Mouse (Mus musculus): ENCODE measurements around the gene Gm44965.
A peak's percentile ranks its signal among the peaks of the same experiment; 100 is the strongest.

The Gm44965 gene

GRCm38 (mm10) chr6:48626984-48627383 is 33.2 kb downstream of the Gm44965 start:
- DNase-seq: peak; percentile 80

DNA sequence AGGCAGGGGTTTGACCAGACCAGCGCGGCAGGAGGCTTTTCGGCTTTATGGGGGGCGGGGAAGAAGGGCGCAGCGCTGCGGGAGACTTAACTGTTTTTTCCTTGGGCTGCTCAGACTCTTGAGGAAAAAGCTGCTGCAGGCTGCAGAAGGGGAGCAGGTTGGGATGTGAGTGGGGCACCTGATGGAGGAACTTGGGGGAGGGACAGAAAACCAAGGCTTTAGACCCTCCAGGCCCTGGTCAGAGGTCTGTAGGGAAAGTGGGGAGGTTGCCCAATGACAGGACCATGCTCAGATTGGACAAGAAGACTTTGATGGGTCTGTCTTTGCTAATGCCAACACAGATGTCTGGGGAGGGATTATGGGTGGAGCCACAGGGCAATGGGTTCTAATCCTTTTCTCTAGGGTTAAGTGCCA is 33.8 kb downstream of the Gm44965 start:
- no peak for DNase-seq

DNA sequence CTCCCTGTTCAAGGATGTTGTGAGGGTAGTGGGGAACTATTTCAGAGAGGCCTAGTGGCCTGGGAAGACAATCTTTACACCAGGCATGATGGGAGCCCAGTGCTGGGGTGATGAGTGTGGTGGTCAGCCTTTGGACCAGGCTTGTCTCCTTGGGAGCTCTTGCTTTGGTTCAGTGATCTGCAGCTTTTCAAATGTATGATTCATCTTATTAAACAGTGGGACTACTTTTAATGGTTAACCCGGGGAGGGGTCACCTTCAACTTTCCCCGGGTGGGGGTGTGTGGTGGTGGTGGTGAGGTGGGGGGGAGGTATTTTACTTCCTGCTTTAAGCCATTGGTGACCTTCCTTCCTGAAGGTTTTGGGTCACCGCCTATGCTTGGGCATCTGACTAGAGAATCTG is 34.6 kb downstream of the Gm44965 start:
- no peak for DNase-seq

DNA sequence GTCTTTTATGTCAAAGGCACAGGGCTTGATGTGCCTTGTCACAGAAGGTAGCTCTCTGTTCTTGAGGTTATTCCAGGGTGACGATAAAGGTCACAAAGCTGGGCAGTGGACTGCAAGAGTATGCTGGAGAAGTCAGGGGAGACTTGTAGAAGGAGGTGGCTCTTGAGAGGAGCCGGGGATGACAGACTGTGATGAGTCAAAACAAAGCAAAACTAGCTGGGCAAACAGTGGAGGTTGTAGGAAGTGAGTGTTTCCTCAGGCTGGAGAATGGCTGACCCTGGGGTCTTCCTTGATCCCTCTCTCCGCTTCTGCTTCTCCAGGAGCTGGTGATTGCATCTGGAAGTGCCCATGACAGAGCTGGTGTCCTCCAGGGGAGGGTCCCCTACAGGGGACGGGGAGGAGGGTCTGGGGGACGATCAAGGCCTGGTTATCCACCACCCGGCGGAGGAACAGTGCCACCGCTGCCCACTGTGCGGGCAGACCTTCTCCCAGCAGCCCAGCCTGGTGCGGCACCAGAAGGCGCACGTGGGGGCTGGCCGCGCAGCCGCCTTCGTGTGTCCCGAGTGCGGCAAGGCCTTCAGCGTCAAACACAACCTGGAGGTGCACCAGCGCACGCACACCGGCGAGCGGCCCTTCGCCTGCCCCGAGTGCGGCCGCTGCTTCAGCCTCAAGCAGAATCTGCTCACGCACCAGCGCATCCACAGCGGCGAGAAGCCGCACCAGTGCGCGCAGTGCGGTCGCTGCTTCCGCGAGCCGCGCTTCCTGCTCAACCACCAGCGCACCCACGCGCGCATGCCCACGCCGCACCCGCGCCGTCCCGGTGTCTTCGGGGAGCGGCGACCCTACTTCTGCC is 35.3 kb downstream of the Gm44965 start:
- DNase-seq: peak; percentile 76

GRCm38 (mm10) chr6:48629661-48630034 is 35.9 kb downstream of the Gm44965 start:
- no peak for DNase-seq

- no peak for DNase-seq
Observed at GRCm38 (mm10) chr6:48630831-48631230, 37.1 kb downstream of the Gm44965 start.

DNA sequence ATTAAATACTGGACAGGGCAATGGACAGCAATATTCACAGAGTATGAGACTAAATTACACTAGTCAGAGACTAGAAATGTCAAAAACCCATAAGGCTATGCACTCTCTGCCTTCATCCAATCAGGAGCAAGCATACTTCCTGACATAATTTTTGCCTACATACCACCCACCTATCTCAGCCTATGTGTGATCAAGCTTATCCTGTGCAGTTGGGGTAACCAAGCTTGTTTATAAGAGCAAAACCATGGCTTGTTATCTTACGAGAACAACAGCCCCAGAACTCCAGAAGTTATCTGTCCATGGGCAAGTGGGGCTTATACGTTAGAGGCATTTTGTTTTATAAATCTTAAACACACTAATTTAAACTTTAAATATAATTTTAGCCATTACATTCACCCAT is 41.4 kb downstream of the Gm44965 start:
- no peak for DNase-seq

DNA sequence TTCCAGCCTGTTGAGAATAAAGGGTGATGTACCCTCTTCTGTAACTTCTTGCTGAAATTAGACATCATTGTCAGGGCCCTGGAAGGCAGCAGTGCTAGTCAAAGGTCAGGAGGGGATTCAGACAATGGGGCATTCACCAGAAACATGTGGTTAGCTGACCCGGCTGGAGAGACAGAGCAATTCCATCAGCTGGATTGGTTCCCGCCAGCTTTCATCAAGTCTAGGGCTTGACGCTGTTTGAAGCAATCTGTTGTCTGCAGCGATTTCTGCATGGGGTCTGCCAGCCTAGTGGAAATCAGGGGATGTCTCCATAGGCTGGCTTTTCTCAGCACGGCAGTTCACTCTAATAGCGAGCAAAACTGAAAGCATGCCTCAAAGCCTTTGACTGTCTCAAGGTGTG is 42.8 kb downstream of the Gm44965 start:
- DNase-seq: no peak

DNA sequence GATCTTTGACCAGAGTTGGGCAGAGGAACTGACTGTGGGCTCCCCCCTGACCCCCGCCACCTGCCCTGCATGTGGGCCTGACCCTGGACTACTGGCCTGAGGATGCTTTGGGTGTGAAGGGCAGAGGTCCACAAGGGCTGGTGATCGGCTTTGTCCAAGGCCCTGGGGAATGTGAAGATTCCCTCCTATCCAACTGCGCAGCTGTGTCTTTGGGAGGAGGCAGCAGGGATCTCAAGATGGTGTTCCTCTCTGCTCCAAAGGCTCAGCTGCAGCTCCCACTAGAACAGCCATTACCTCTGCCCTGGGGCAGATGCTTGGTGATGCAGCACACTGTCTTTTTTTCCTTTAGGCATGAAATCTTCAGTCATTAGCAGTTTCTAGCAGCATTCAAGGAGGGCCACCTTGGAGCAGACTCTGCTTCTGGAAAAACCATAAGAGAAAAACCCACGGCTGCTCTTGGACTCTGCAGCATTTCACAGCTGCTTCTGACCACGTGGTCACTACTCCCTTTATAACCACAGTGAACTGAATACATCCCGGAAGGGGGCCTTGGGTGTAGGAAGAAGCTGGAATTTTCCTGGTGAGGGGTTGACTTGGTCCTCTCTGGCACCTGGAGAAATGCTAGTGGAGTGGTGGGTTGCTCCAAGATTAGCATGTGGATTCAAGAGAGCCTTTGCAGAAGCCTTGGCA is 44.2 kb downstream of the Gm44965 start:
- DNase-seq: no peak

DNA sequence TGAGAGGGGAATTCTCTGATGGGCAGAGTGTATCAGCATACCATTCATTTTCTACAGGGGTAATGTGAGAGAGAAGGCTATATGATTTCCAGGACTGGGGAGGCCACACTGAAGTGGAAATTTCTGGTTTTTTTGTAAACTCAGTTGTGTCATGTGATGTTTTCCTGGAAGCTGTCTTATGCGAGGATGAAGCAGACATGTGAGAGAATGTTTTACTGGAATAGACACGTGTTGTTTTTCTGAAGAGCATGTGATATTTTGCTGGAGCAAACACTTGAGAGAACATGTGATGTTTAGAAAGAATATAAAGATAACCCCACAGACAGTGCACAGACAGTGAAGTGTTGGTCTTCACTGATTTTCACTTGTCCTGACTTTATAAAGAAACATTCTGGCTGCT is 44.8 kb downstream of the Gm44965 start:
- no peak for DNase-seq

- DNase-seq: no peak
Observed at GRCm38 (mm10) chr6:48641391-48641790, 47.6 kb downstream of the Gm44965 start.

DNA sequence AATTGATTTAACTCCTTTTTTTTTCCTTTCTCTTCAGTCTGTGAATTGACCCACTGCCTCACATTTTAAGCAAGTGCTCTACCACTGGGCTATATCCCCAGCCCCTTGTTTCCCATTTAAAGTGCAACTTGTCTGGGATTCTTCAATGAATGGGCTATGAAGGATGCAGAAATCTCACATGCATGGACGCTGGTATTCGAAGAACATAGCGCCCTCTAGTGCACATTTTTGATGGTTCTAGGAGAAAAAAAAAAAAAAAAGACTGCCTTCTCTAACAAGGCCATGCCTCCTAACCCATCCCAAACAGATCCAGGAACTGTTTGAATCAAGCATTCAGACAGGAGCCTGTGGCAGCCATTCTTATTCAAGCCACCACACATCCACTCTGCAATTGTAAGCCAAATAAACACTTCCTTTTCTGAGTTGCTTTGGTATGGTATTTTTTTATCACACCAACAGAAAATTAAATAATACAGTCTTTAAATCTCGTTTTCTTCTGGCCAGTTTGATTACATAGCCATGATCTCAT is 49.1 kb downstream of the Gm44965 start:
- DNase-seq: no peak

DNA sequence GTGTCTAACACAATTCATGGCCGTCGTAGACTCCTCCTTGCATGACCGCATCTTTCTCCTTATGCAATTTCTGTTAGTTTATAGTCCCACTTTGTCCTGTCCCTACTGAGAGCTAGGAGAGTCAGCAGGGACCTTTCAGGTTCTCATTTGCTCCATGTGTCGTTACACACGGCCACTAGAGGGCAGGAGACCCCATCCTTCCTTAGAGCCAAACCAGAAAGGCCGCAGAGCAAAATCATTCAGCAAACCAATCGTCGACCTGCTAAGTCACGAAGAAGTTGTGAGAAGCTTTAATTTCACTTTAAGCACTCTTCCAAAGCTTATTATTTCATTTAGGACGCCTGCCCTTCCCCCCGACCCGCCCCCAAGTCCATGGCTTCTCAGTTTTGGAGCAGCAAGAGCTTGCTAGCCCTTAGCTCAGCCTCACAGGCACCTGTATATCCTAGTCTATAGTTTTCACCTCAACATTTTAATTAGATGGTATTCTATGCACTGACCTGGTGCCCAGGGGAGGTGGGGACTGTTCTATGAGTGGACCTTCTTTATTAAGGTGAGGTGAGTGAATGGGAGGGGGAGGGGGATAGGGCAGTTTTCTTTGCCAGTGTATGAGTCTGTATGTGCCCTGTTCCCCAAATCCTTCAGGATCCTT is 52.0 kb downstream of the Gm44965 start:
- DNase-seq: peak; percentile 44

DNA sequence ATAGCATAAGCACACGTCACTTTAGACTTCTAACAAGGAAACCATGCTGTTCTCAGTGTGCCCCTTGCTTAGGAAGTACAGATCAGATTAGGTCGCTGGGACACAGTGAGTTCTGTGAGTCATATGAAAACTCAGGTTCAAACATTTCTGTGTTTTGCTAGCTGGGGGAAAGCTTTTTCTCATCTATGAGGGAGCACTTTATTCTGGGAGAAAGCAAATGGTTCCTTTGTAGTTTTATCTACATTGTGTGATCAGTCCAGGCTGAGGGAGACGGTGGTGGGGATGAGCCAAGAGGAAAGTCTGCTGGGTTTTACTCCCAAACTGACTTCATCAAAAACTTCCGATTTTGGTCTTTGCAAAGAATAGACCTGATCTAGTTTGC is 52.6 kb downstream of the Gm44965 start:
- DNase-seq: no peak

GRCm38 (mm10) chr6:48646995-48647394 is 53.3 kb downstream of the Gm44965 start, which contains the start of gene Gimap8:
Gene Gimap8, plus strand, starts transcription at chr6:48647234.
- no peak for DNase-seq

DNA sequence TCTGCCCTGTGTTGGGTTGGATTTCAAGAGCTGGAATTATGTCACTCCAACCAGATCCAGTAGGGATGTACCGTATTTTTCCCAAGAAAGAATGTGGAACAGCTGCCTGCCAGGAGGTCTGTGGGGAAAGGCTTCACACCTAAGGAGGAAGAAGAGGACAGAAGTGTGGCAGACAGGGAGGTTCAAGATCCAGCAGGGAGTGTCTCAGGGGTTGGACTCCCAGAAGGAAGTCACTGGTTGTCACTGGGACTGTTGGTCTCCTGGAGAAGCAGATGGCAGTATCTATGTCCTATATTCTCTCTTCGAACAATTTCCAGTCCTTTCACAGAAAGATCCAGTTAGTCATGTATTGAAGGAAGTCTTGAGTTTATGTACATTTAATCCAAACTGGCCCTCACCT is 53.9 kb downstream of the Gm44965 start:
- no peak for DNase-seq

DNA sequence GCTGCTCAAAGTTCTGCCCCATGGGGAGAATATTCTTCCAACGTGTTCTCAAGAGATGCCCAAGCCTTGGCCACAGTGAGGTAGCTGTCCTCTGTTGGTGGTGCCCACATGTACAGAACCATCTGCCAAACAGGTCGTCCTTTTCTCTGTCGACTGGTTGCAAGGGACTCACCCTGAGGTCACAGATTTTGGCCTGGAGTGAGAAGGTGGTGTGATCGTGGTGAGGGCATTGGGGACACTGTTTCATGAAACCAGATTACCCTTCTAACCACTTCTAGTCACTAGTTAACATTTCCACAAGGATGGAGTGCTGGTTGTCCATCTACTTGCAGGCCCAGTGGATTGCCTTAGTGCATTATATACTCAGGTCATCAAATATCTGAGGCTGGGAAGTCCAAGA is 55.0 kb downstream of the Gm44965 start:
- no peak for DNase-seq

DNA sequence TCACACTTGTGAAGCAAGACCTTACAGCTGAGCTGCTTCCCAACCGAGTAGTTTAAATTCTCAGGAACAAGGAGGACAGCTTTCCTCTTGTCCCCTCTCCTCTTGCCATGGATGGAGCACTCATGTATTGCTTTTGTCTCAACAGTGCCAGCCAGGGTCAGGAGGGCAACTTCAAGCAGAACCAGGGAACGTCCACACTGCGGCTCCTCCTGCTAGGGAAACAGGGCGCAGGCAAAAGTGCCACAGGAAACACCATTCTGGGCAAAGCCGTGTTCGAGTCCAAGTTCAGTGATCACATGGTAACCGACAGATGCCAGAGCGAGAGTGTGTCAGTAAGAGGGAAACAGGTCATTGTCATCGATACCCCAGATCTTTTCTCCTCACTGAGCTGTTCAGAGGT is 56.3 kb downstream of the Gm44965 start:
- no peak for DNase-seq

GRCm38 (mm10) chr6:48658721-48659120 is 65.0 kb downstream of the Gm44965 start:
- no peak for DNase-seq

DNA sequence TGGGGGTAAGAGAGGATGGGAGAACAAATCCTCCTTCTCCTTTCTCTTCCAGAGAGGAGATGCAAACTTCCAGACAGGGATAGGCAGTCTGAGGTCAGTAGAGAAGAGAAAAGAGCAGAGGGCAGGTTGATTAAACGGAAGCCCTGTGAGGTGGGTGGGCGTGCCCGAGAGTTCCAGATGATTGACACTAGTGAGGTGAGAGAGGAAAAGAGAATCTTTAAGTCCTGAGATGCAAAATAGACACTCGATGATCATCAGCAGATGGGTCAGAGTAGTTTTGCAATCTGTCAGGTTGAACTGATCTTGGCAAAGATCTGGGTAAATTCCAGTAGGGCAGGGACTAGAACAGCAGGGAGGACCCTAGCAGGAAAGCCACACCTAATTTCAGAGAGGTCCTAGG is 71.0 kb downstream of the Gm44965 start:
- no peak for DNase-seq

- no peak for DNase-seq
Observed at GRCm38 (mm10) chr6:48665471-48665870, 71.7 kb downstream of the Gm44965 start.

DNA sequence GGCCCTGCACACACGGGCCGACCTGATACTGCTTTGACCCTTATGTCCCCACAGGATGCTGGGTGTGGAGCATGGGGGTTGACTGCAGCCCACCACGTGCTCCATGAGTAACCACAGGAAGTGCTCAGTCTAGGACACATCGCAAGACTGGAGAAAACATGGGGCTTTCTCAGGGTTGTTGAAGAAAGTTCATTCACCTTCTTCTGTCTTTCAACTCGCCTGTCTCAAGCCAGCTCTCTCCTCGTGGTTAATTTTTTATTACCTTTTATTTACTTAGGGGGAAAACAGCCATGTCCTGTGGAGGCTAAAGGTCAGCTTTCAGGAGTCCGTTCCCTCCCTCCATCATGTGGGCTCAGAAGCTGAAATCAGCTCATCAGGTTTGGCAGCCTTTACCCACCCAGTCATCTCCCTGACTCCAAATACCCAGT is 72.4 kb downstream of the Gm44965 start:
- no peak for DNase-seq

- no peak for DNase-seq
Observed at GRCm38 (mm10) chr6:48668022-48668421, 74.3 kb downstream of the Gm44965 start.
